Mouse (Mus musculus) G1E (cell line): ENCODE data around the gene Tarsl2. TPM values are rescaled to one million over a fixed set of nuclear protein-coding genes. Genes with fewer than 3 reads are reported as not detected.

ENCODE experiments used
- ATAC-seq: 2 replicates; pipeline ENCODE4 v1.8.0; 2016; ENCODE audit warnings: mild to moderate bottlenecking; ENCODE audit not compliant: insufficient number of reproducible peaks, poor library complexity, low FRiP score, severe bottlenecking; ENCODE audit errors: extremely low read depth
- DNase-seq: peaks from one replicate; pipeline ENCODE4 v3.0.0; 2012; ENCODE audit warnings: low spot score
- H3K27me3 ChIP-seq: 2 replicates; pipeline ENCODE4 v1.6.1; 2012; ENCODE audit warnings: mild to moderate bottlenecking, low read length, inconsistent platforms; ENCODE audit not compliant: insufficient read depth
- H3K36me3 ChIP-seq: replicated peaks from 2 replicates; pipeline ENCODE3; 2012; ENCODE audit warnings: mild to moderate bottlenecking, inconsistent platforms
- H3K4me1 ChIP-seq: 2 replicates; pipeline ENCODE4 v1.6.1; 2012; ENCODE audit warnings: low read depth, low read length, inconsistent platforms, mixed read lengths; ENCODE audit not compliant: insufficient read depth
- H3K4me3 ChIP-seq: 2 replicates; pipeline ENCODE4 v1.5.1; 2012; ENCODE audit warnings: low read depth, mild to moderate bottlenecking, inconsistent platforms, low read length, moderate library complexity, mixed read lengths
- H3K9me3 ChIP-seq: replicated peaks from 2 replicates; pipeline ENCODE4 v1.6.1; 2012; ENCODE audit warnings: inconsistent platforms
- CTCF ChIP-seq: IDR thresholded peaks from 2 replicates; pipeline ENCODE4 v1.5.1; 2012; ENCODE audit warnings: low read depth, low read length, inconsistent platforms, mixed read lengths
- GATA1 ChIP-seq: IDR thresholded peaks from 2 replicates; pipeline ENCODE4 v1.6.1; 2012; ENCODE audit warnings: borderline replicate concordance, low read length, inconsistent platforms, mixed read lengths
- GATA2 ChIP-seq: IDR thresholded peaks from 2 replicates; pipeline ENCODE4 v1.6.1; 2012; ENCODE audit warnings: low read depth, low read length, inconsistent platforms, borderline replicate concordance
- POLR2AphosphoS5 ChIP-seq: IDR thresholded peaks from 2 replicates; pipeline ENCODE4 v1.6.1; 2012; ENCODE audit warnings: low read depth, low read length, inconsistent platforms; ENCODE audit not compliant: insufficient replicate concordance
- TAL1 ChIP-seq: conservative IDR thresholded peaks from 2 replicates; pipeline ENCODE4 v1.6.1; 2012; ENCODE audit warnings: low read depth, low read length, inconsistent platforms, mixed read lengths
- polyA plus RNA-seq: library from polyadenylated mRNA; stranded (reverse); fragments of >175 nt; gene quantifications from 2 replicates; pipeline ENCODE4 v1.2.3, GENCODE M21; 2012
- total RNA-seq, 2 experiments: library from RNA; stranded (forward) in 1 of 2; stranded (reverse) in 1 of 2; fragments of 200-1000 nt in 1 of 2; fragments of >200 nt in 1 of 2; fragmentation: Nextera tagmentation in 1 of 2; gene quantifications; 2 replicates each; pipeline ENCODE4 v1.2.3; 2014 to 2017

The Tarsl2 gene
- total RNA-seq (2014; fragmentation: Nextera tagmentation) = 35.2 and 42.3 TPM in 2 replicates
- total RNA-seq (2017) = 66.8 and 71.3 TPM in 2 replicates
- 23.7 and 27.6 TPM in 2 replicates for polyA plus RNA-seq

DNA sequence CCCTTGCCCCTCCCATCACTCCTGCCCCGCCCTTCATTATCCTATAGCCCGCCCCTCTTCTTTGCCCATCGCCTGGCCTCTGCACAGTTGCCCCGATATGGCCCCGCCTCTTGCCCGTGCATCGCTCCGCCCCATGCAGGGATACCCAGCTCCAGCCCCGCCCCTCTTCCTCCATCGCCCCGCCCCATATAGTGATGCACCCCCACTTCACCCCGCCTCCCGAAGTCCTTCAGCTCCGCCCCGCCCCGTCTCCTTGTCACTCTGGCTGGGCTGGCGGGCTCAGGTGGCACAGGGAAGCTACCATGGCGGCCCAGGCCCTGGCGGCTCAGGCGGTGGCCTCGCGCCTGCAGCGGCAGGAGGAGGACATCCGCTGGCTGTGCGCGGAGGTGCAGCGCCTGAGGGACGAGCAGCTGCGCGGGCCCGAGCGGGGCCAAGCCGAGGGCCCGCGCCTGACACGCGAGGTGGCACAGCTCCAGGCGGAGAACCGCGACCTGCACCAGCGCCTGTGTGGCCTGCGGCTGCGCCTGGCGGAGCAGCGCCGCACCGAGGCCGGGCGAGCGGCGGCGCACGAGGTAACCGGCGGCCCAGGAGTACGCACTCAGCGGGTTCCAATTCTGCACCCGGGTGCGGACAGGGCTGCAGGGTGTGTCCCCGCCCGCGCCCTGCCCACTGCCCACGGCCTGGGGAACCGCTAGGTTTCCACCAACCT, at the start of gene Tarsl2:
TSS of gene Tarsl2 (plus strand) at position 256 of the 709 bp plus-strand sequence.
- ATAC-seq (peak; percentile 60), DNase-seq (peak; percentile 94)
- peaks cover 54% of the 10 kb centered on the region for H3K4me1 ChIP-seq
- H3K27me3 ChIP-seq = no peaks in the 10 kb centered on the region
- no peak for TF ChIP-seq GATA1
- TF ChIP-seq GATA2 = no peak
- TF ChIP-seq POLR2AphosphoS5 = no peak
- no peak for TF ChIP-seq TAL1
- TF ChIP-seq CTCF = no peak
- no peaks in the 10 kb centered on the region for H3K9me3 ChIP-seq
- H3K36me3 ChIP-seq = peaks cover 37% of the 10 kb centered on the region
- peak within 1 kb of the TSS; percentile 92 for H3K4me3 ChIP-seq

GRCm38 (mm10) chr7:65606124-65606523, 38.6 kb upstream of the Tarsl2 start:
- Histone ChIP-seq H3K4me1 (no peaks in the 10 kb centered on the region), H3K4me3 (no peak overlapping the region), H3K36me3 (no peaks in the 10 kb centered on the region), H3K27me3 (peaks cover 2% of the 10 kb centered on the region; the same call in 1 of the 2 replicates), H3K9me3 (no peaks in the 10 kb centered on the region)
- TF ChIP-seq POLR2AphosphoS5 (no peak), CTCF (no peak), TAL1 (no peak), GATA1 (no peak), GATA2 (no peak)
- ATAC-seq = no peak
- no peak for DNase-seq

GRCm38 (mm10) chr7:65607003-65607402, 37.7 kb upstream of the Tarsl2 start:
- Histone ChIP-seq H3K4me3 (no peak overlapping the region), H3K36me3 (no peaks in the 10 kb centered on the region), H3K9me3 (no peaks in the 10 kb centered on the region), H3K27me3 (peaks cover 4% of the 10 kb centered on the region; the same call in 1 of the 2 replicates), H3K4me1 (no peaks in the 10 kb centered on the region)
- ATAC-seq (no peak), DNase-seq (no peak)
- TF ChIP-seq GATA2 (no peak), CTCF (no peak), POLR2AphosphoS5 (no peak), GATA1 (no peak), TAL1 (no peak)

- Histone ChIP-seq H3K27me3 (peaks cover 4% of the 10 kb centered on the region; the same call in 1 of the 2 replicates), H3K4me1 (peaks cover 1% of the 10 kb centered on the region; the same call in 1 of the 2 replicates), H3K36me3 (no peaks in the 10 kb centered on the region), H3K9me3 (no peaks in the 10 kb centered on the region), H3K4me3 (no peak overlapping the region)
- ATAC-seq (no peak), DNase-seq (no peak)
- TF ChIP-seq CTCF (no peak), GATA1 (no peak), TAL1 (no peak), POLR2AphosphoS5 (no peak), GATA2 (no peak)
These were observed 34.5 kb upstream of the Tarsl2 start for GRCm38 (mm10) chr7:65610171-65610570.

DNA sequence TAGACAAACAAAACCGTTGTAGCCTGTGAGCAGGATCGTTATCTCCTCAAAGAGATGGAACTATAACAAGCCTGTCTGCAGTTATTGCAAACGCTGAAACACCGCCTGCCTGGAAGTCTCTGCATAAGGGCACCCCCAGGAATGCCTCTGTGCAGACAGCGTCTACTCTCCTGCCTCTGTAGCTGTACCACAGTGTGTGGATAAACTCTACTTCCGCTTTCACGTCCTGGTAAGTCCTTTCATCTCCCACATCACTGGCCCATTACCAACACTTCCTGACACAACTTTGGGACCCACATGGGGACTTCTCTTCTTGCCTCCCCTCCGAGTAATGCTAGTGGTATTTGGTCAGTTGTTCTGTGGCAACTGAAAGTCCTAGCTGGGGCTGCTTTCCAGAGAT, 34.0 kb upstream of the Tarsl2 start:
- Histone ChIP-seq H3K4me3 (no peak overlapping the region), H3K36me3 (no peaks in the 10 kb centered on the region), H3K4me1 (peaks cover 6% of the 10 kb centered on the region), H3K9me3 (no peaks in the 10 kb centered on the region), H3K27me3 (peaks cover 4% of the 10 kb centered on the region; the same call in 1 of the 2 replicates)
- ATAC-seq (no peak), DNase-seq (no peak)
- TF ChIP-seq CTCF (no peak), POLR2AphosphoS5 (no peak), TAL1 (no peak), GATA1 (no peak), GATA2 (no peak)

DNA sequence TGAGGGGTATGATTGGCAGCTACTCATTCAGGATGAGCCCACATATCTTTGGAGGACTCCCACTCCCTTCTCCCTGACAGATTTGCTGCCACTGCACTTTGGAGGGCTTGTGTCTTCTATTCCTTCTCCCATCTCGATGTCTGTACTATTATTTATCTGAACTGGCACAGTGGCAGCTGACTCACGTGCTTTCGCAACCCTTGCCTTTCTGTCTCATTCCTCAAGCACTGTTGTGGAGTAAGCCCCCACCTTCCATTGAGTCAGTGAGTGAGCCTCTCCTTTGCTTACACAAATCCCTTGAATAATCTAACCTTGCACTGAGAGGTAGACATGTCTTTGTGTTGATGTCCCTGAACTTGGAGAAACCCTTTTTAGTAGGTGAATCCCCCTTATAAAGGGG, 33.4 kb upstream of the Tarsl2 start:
- Histone ChIP-seq H3K4me3 (no peak overlapping the region), H3K4me1 (peaks cover 9% of the 10 kb centered on the region), H3K36me3 (no peaks in the 10 kb centered on the region), H3K9me3 (no peaks in the 10 kb centered on the region), H3K27me3 (peaks cover 4% of the 10 kb centered on the region; the same call in 1 of the 2 replicates)
- TF ChIP-seq CTCF (no peak), POLR2AphosphoS5 (no peak), GATA1 (no peak), GATA2 (no peak), TAL1 (no peak)
- ATAC-seq (no peak), DNase-seq (no peak)
